Mouse (Mus musculus): ENCODE data around the gene Qprt.
A peak's percentile ranks its signal among the peaks of the same experiment; 100 is the strongest.

The Qprt gene

DNA sequence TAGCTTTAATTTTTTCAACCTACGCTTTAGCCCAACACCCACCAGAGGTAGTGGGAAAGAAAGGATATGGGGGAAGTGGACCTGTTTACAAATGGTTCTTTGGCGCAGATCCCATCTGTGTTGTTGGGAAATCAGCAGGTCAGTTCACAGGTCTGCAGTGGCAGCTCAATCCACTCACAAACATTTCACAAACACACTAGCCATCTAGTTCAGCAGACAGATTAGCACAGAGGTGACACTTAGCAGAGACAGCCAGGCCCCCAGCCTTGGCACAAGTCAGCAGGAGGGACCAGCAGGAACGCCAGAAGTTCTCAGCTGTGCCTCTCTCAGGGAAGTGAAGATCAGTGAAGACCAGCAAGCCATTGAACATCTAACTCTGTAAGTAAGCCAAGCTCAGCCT, 25.9 kb upstream of the Qprt start:
- TF ChIP-seq CTCF (conservative IDR thresholded peaks at IDR 0.05; ENCODE audit: low read length): no peak
- TF ChIP-seq NANOG (IDR thresholded peaks at IDR 0.05; ENCODE audit: borderline replicate concordance, low read length): no peak
- no peak for TF ChIP-seq POU5F1 (IDR thresholded peaks at IDR 0.05; ENCODE audit: borderline replicate concordance, low read length)
- peaks cover 56% of the 10 kb centered on the region for H3K4me1 ChIP-seq (replicated peaks; ENCODE audit: low read depth, low read length)
- H3K27me3 ChIP-seq (ENCODE audit: insufficient read depth, low read length): no peaks in the 10 kb centered on the region
- no peaks in the 10 kb centered on the region for H3K9me3 ChIP-seq (ENCODE audit: low read length)
- H3K36me3 ChIP-seq (ENCODE audit: insufficient read depth, low read length): no peaks in the 10 kb centered on the region
- H3K4me3 ChIP-seq (replicated peaks; ENCODE audit: low read length): no peak overlapping the region

DNA sequence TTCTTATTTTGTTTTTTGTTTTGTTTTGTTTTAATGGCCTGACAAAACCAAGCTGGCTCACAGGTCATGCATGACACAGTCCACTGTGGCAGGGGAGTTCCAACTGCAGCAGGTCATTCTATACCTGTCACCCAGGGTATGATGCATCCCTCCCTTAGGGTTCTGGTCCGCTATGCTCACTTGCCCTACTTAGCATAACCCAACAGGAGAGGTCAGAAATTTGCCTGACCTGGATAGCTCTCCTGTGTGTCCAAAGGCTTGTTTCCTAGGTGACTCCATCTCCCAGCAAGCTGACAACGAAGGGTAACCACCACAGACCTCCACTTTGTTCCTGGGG, 24.2 kb upstream of the Qprt start:
- Histone ChIP-seq H3K27me3 (ENCODE audit: insufficient read depth, low read length) (no peaks in the 10 kb centered on the region), H3K9me3 (ENCODE audit: low read length) (no peaks in the 10 kb centered on the region), H3K36me3 (ENCODE audit: insufficient read depth, low read length) (no peaks in the 10 kb centered on the region), H3K4me3 (replicated peaks; ENCODE audit: low read length) (no peak overlapping the region), H3K4me1 (replicated peaks; ENCODE audit: low read depth, low read length) (peaks cover 72% of the 10 kb centered on the region)
- TF ChIP-seq NANOG (IDR thresholded peaks at IDR 0.05; ENCODE audit: borderline replicate concordance, low read length): no peak
- TF ChIP-seq CTCF (conservative IDR thresholded peaks at IDR 0.05; ENCODE audit: low read length): no peak
- TF ChIP-seq POU5F1 (IDR thresholded peaks at IDR 0.05; ENCODE audit: borderline replicate concordance, low read length): no peak

- Histone ChIP-seq H3K27me3 (ENCODE audit: insufficient read depth, low read length) (no peaks in the 10 kb centered on the region), H3K9me3 (ENCODE audit: low read length) (no peaks in the 10 kb centered on the region), H3K4me3 (replicated peaks; ENCODE audit: low read length) (no peak overlapping the region; the same call in 1 of the 2 replicates), H3K36me3 (ENCODE audit: insufficient read depth, low read length) (no peaks in the 10 kb centered on the region), H3K4me1 (replicated peaks; ENCODE audit: low read depth, low read length) (peaks cover 74% of the 10 kb centered on the region)
- no peak for TF ChIP-seq NANOG (IDR thresholded peaks at IDR 0.05; ENCODE audit: borderline replicate concordance, low read length)
- no peak for TF ChIP-seq POU5F1 (IDR thresholded peaks at IDR 0.05; ENCODE audit: borderline replicate concordance, low read length)
- no peak for TF ChIP-seq CTCF (conservative IDR thresholded peaks at IDR 0.05; ENCODE audit: low read length)
These were observed 23.6 kb upstream of the Qprt start for GRCm38 (mm10) chr7:127145387-127146266.

DNA sequence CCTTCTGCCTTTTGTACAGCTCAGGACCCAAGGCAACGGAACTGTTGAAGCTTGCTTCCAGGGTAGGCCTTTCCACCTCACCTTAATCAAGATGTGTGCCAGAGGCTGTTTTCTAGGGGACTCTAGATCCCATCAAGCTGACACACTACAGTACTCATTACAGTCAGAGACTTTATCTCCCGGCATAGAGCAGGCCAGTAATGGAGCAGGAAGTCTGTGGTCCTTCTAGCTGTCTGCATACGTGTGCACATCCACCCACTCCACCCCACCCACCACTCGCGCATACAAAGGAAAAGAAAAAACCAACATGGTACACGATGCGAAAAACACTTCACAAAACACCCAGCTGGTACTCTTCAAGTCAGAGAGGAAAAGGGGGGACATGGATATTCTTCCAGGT, 22.4 kb upstream of the Qprt start:
- Histone ChIP-seq H3K4me1 (replicated peaks; ENCODE audit: low read depth, low read length) (peaks cover 75% of the 10 kb centered on the region), H3K4me3 (replicated peaks; ENCODE audit: low read length) (no peak overlapping the region), H3K9me3 (ENCODE audit: low read length) (no peaks in the 10 kb centered on the region), H3K27me3 (ENCODE audit: insufficient read depth, low read length) (no peaks in the 10 kb centered on the region), H3K36me3 (ENCODE audit: insufficient read depth, low read length) (no peaks in the 10 kb centered on the region)
- TF ChIP-seq CTCF (conservative IDR thresholded peaks at IDR 0.05; ENCODE audit: low read length) (no peak), POU5F1 (IDR thresholded peaks at IDR 0.05; ENCODE audit: borderline replicate concordance, low read length) (no peak), NANOG (IDR thresholded peaks at IDR 0.05; ENCODE audit: borderline replicate concordance, low read length) (no peak)

GRCm38 (mm10) chr7:127142666-127143065, 20.6 kb upstream of the Qprt start:
- TF ChIP-seq NANOG (IDR thresholded peaks at IDR 0.05; ENCODE audit: borderline replicate concordance, low read length) (no peak), CTCF (conservative IDR thresholded peaks at IDR 0.05; ENCODE audit: low read length) (no peak), POU5F1 (IDR thresholded peaks at IDR 0.05; ENCODE audit: borderline replicate concordance, low read length) (no peak)
- no peak overlapping the region for H3K4me3 ChIP-seq (replicated peaks; ENCODE audit: low read length)

GRCm38 (mm10) chr7:127142214-127142613, 20.2 kb upstream of the Qprt start:
- H3K4me1 ChIP-seq (replicated peaks; ENCODE audit: low read depth, low read length): peaks cover 87% of the 10 kb centered on the region
- H3K4me3 ChIP-seq (replicated peaks; ENCODE audit: low read length): no peak overlapping the region
- H3K9me3 ChIP-seq (ENCODE audit: low read length): no peaks in the 10 kb centered on the region
- H3K36me3 ChIP-seq (ENCODE audit: insufficient read depth, low read length): no peaks in the 10 kb centered on the region
- H3K27me3 ChIP-seq (ENCODE audit: insufficient read depth, low read length): no peaks in the 10 kb centered on the region
- TF ChIP-seq POU5F1 (IDR thresholded peaks at IDR 0.05; ENCODE audit: borderline replicate concordance, low read length): no peak
- no peak for TF ChIP-seq NANOG (IDR thresholded peaks at IDR 0.05; ENCODE audit: borderline replicate concordance, low read length)
- no peak for TF ChIP-seq CTCF (conservative IDR thresholded peaks at IDR 0.05; ENCODE audit: low read length)

More at GRCm38 (mm10) chr7:127142666-127143065, 20.6 kb upstream of the Qprt start:
- H3K27me3 ChIP-seq (ENCODE audit: insufficient read depth, low read length): no peaks in the 10 kb centered on the region
- H3K4me1 ChIP-seq (replicated peaks; ENCODE audit: low read depth, low read length): peaks cover 83% of the 10 kb centered on the region
- H3K9me3 ChIP-seq (ENCODE audit: low read length): no peaks in the 10 kb centered on the region
- no peaks in the 10 kb centered on the region for H3K36me3 ChIP-seq (ENCODE audit: insufficient read depth, low read length)

DNA sequence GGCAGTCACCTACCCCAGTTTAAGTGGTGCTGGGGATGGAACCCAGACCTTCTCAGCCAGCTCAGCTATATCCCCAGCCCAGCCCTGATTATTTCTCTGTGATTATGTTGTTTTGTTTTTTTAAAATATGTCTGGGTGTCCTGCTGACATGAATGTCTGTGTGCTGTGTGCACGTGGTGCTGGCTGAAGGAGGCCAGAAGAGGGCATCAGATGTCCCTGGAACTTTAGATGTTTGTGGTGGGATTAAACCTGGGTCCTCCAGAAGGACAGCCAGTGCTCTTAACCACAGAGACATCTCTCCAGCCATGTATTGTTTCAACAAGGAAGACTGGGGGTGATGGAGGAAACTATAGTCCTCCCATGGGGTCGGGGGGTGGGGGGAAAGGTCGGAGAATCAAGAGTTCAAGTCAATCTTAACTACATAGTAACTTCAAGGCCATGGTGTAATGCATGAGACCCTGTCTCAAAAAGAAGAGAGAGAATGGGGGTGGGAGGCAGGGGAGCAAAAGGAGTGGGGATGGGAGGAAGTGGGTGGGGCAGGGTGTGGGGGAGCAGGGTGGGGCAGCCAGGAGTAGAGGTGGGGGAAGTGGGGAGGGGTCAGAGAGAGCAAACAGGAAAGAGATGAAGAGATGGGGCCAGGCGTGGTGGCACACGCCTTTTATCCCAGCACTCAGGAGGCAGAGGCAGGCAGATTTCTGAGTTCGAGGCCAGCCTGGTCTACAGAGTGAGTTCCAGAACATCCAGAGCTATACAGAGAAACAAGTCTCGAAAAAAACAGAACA, 18.8 kb upstream of the Qprt start:
- Histone ChIP-seq H3K9me3 (ENCODE audit: low read length) (no peaks in the 10 kb centered on the region), H3K27me3 (ENCODE audit: insufficient read depth, low read length) (no peaks in the 10 kb centered on the region), H3K36me3 (ENCODE audit: insufficient read depth, low read length) (peaks cover 10% of the 10 kb centered on the region), H3K4me1 (replicated peaks; ENCODE audit: low read depth, low read length) (peaks cover 87% of the 10 kb centered on the region), H3K4me3 (replicated peaks; ENCODE audit: low read length) (no peak overlapping the region)
- no peak for TF ChIP-seq POU5F1 (IDR thresholded peaks at IDR 0.05; ENCODE audit: borderline replicate concordance, low read length)
- no peak for TF ChIP-seq NANOG (IDR thresholded peaks at IDR 0.05; ENCODE audit: borderline replicate concordance, low read length)
- no peak for TF ChIP-seq CTCF (conservative IDR thresholded peaks at IDR 0.05; ENCODE audit: low read length)

DNA sequence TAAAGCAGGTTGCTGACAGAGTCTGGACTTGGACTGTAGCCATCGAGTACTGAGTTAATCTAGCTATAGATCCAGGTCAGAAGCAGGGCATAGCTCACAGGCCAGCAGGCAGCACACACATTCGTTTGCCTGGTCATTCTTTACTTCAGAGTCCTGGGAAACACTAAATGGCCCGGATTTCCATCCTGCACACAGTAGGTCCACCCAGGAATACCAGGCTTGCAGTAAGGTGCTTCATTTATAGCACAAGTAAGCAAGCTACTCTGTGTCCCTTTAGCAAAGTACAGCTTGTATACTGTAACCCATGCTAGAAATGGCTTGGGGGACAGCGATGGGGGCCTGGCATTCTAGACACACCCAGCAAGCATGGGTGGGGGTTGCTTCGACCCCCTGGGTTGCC, 17.5 kb upstream of the Qprt start:
- H3K4me3 ChIP-seq (replicated peaks; ENCODE audit: low read length): peak overlapping the region; percentile 37; the same call in 1 of the 2 replicates
- H3K27me3 ChIP-seq (ENCODE audit: insufficient read depth, low read length): no peaks in the 10 kb centered on the region
- peaks cover 21% of the 10 kb centered on the region for H3K36me3 ChIP-seq (ENCODE audit: insufficient read depth, low read length)
- H3K9me3 ChIP-seq (ENCODE audit: low read length): no peaks in the 10 kb centered on the region
- H3K4me1 ChIP-seq (replicated peaks; ENCODE audit: low read depth, low read length): peaks cover 87% of the 10 kb centered on the region
- TF ChIP-seq NANOG (IDR thresholded peaks at IDR 0.05; ENCODE audit: borderline replicate concordance, low read length) (no peak), POU5F1 (IDR thresholded peaks at IDR 0.05; ENCODE audit: borderline replicate concordance, low read length) (no peak), CTCF (conservative IDR thresholded peaks at IDR 0.05; ENCODE audit: low read length) (no peak)
